In the genomic region with DNA sequence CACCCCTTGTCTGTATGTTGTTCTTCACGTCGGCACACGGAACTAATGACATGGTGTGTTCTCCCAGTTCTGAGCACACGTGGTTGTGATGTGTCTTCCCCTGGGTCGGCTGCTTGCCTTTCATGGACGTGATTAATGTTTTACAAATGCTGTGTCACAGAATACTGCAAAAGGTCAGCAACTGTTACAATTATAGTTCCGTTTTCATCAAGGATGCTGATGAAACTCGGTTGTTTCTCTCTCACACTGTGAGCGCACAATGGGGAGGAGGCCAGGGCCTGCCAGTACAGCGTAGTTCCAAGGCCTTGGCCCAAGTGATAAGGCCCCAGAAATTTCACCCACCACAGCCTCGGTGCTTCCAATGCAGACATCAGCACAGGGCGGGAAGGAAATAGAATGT, we compare ENCODE assay signal across 20 mouse cellular contexts. TPM values are rescaled to one million over a fixed set of nuclear protein-coding genes. Genes with fewer than 3 reads are reported as not detected.
DNase-seq lines count a peak whose midpoint lies in the region; ATAC-seq and TF ChIP-seq lines count a peak whose summit lies in the region.
"Had no signal": no experiment of that assay in that cellular context is flagged by ENCODE, and none has a peak within 500 bp of the region (broad histone marks: within the 10 kb centered on the region; RNA-seq: fewer than 3 reads in every experiment).

No protein-coding gene starts in this region.

- H3K4me1 ChIP-seq in kidney, postnatal 0 days (replicated peaks; ENCODE audit: insufficient read depth, low read length), result no peaks in the 10 kb centered on the region
- H3K4me1 ChIP-seq: midbrain, embryonic 10.5 days had no signal

- H3ac ChIP-seq in myocyte (ENCODE audit: control insufficient read depth, insufficient read length), result no peak overlapping the region

- H3K9me3 ChIP-seq in kidney, postnatal 0 days (replicated peaks; ENCODE audit: low read length), result no peaks in the 10 kb centered on the region
- H3K9me3 ChIP-seq: embryonic facial prominence, embryonic 10.5 days; limb, embryonic 13.5 days; midbrain, embryonic 10.5 days; neural tube, embryonic 13.5 days had no signal

- whole genome bisulfite sequencing in kidney, postnatal 0 days, result 55% methylated on average over 12 of the region's 12 CpGs

- TF ChIP-seq POLR2A in myocyte (IDR thresholded peaks at IDR 0.05; ENCODE audit: insufficient read length, low read depth), result no peak

- intact Hi-C loops in heart, postnatal 14 days (cut with DNase I), result no loop called here

- H3K36me3 ChIP-seq in kidney, postnatal 0 days (ENCODE audit: insufficient read depth, low read length), result no peaks in the 10 kb centered on the region
- H3K36me3 ChIP-seq in myocyte (ENCODE audit: control insufficient read depth, insufficient read depth), result no peaks in the 10 kb centered on the region
- H3K36me3 ChIP-seq: embryonic facial prominence, embryonic 10.5 days; limb, embryonic 13.5 days; midbrain, embryonic 10.5 days; neural tube, embryonic 13.5 days had no signal

- no peaks in the 10 kb centered on the region for H3K79me2 ChIP-seq in myocyte (ENCODE audit: control insufficient read depth, insufficient read depth)

- no peak for TF ChIP-seq CTCF in kidney, postnatal 0 days (IDR thresholded peaks at IDR 0.05; ENCODE audit: low read depth)

- no peak overlapping the region for H3K9ac ChIP-seq in kidney, postnatal 0 days (ENCODE audit: low read depth, low read length)
- H3K9ac ChIP-seq: limb, embryonic 13.5 days; neural tube, embryonic 13.5 days had no signal

- no peak overlapping the region for H3K27ac ChIP-seq in kidney, postnatal 0 days
- H3K27ac ChIP-seq: embryonic facial prominence, embryonic 10.5 days; limb, embryonic 13.5 days; midbrain, embryonic 10.5 days; neural tube, embryonic 13.5 days had no signal

- no peak for DNase-seq in kidney, postnatal 0 days (ENCODE audit: low spot score)
- DNase-seq in kidney, postnatal 4 days, result no peak
- peak; percentile 77 for DNase-seq in adrenal gland, adult 2 months
- peak; percentile 50 for DNase-seq in adrenal gland, postnatal 25 days
- DNase-seq in heart, postnatal 14 days, result no peak
- DNase-seq in cerebellum, adult 11-12 months, result no peak
- DNase-seq: cerebellum, adult 2 months; gastrocnemius, postnatal 36 days; heart, postnatal 4 days; lung, adult 18-20 months; lung, postnatal 36 days; thymus, adult 2 months had no signal

- H3K4me3 ChIP-seq in kidney, postnatal 0 days (replicated peaks; ENCODE audit: low read depth, low read length), result no peak overlapping the region
- H3K4me3 ChIP-seq in myocyte, result no peak overlapping the region
- H3K4me3 ChIP-seq: embryonic facial prominence, embryonic 10.5 days; erythroblast, embryonic 14.5 days; limb, embryonic 13.5 days; midbrain, embryonic 10.5 days; neural tube, embryonic 13.5 days had no signal

- ATAC-seq in kidney, postnatal 0 days (replicated peaks; ENCODE audit: low FRiP score, low read depth), result peak; percentile 50; the same call in 1 of the 2 replicates
- ATAC-seq: forebrain, embryonic 14.5 days; hindbrain, embryonic 16.5 days had no signal

- H3K4me2 ChIP-seq in kidney, postnatal 0 days (ENCODE audit: low read length), result no peak overlapping the region
- peak overlapping the region; percentile 7 for H3K4me2 ChIP-seq in myocyte (ENCODE audit: low read depth)
- H3K4me2 ChIP-seq: limb, embryonic 13.5 days; neural tube, embryonic 13.5 days had no signal

- no peaks in the 10 kb centered on the region; the same call in 1 of the 2 replicates for H3K27me3 ChIP-seq in kidney, postnatal 0 days (ENCODE audit: insufficient read depth, low read length)
- no peaks in the 10 kb centered on the region for H3K27me3 ChIP-seq in myocyte (ENCODE audit: control insufficient read depth, insufficient read depth, insufficient read length)
- H3K27me3 ChIP-seq: neural tube, embryonic 13.5 days had no signal

TF ChIP-seq in myocyte, 11 proteins besides CTCF, POLR2A, EP300 and RAD21:
- TF ChIP-seq MAX (IDR thresholded peaks at IDR 0.05; ENCODE audit: low read depth) (no peak), E2F4 (IDR thresholded peaks at IDR 0.05; ENCODE audit: insufficient read depth) (no peak), REST (IDR thresholded peaks at IDR 0.05; ENCODE audit: insufficient read depth, insufficient read length) (no peak), USF1 (IDR thresholded peaks at IDR 0.05; ENCODE audit: low read depth) (no peak), TCF12 (IDR thresholded peaks at IDR 0.05; ENCODE audit: insufficient read depth, poor library complexity, severe bottlenecking) (no peak)

RNA-seq across cellular contexts. Expression of a gene that starts 17.0 kb away (rescaled TPM):
- 7.1 and 8.4 TPM in 2 replicates for polyA plus RNA-seq in kidney, postnatal 0 days (2015; fragmentation: Nextera tagmentation; extraction: Ambion mirVana)
- 10 to 100 TPM in 1 of 2 experiments, 1 to 10 TPM in 1; 8.4 to 60.6 TPM for total RNA-seq in adrenal gland, adult 2 months (2021)
- 5.2 and 5.9 TPM in 2 replicates for polyA plus RNA-seq in adrenal gland, adult 2 months (2012; rRNA removed)
- total RNA-seq in adrenal gland, postnatal 25 days (2021), result 18.8 and 21.8 TPM in 2 replicates
- 0.47 TPM for polyA plus RNA-seq in myocyte (2012; fragmentation: generic; extraction: Trizol)
- under 1 TPM; 0.41 to 0.65 TPM for total RNA-seq in heart, postnatal 14 days (2021)
- polyA plus RNA-seq: erythroblast, embryonic 14.5 days had no signal

Comparison
In these comparisons a context has a peak if more than half of its experiments do, and no peak if none do; other contexts are left out.
1. DNase-seq: peak in adrenal gland, adult 2 months (single experiment) and adrenal gland, postnatal 25 days (single experiment); none in kidney, postnatal 0 days (single experiment), kidney, postnatal 4 days (0 of 2), heart, postnatal 14 days (0 of 2) and cerebellum, adult 11-12 months (single experiment).
2. RNA of a gene that starts 17.0 kb away (total RNA-seq): 8.4 to 60.6 TPM in adrenal gland, adult 2 months and 18.8 to 21.8 TPM in adrenal gland, postnatal 25 days; 0.41 to 0.65 TPM in heart, postnatal 14 days; every median in the first group is over 4 times any median in the second.